Mouse (Mus musculus) embryonic facial prominence, embryonic 14.5 days (tissue): ENCODE data around the gene Mogs. TPM values are rescaled to one million over a fixed set of nuclear protein-coding genes. Genes with fewer than 3 reads are reported as not detected.
A peak's percentile ranks its signal among the peaks of the same experiment; 100 is the strongest.

ENCODE experiments used
- ATAC-seq: fragments of 200-750 bp; cut with Nextera tagmentation; 2 replicates; pipeline ENCODE4 v1.8.0; 2017; ENCODE audit warnings: low read depth, moderate number of reproducible peaks, moderate TSS enrichment
- DNase-seq: peaks from one replicate; pipeline ENCODE4 v3.0.0-alpha.2; 2015; ENCODE audit warnings: low spot score
- H3K27ac ChIP-seq: fragments of 300-500 bp; sonication (generic); replicated peaks from 2 replicates; pipeline ENCODE4 v1.5.1; 2014; ENCODE audit warnings: low read depth, mild to moderate bottlenecking, low read length, moderate library complexity
- H3K27me3 ChIP-seq: fragments of 300-500 bp; sonication (generic); replicated peaks from 2 replicates; pipeline ENCODE4 v1.6.1; 2014; ENCODE audit warnings: low read length; ENCODE audit not compliant: control insufficient read depth, insufficient read depth
- H3K36me3 ChIP-seq: fragments of 300-500 bp; sonication (generic); 2 replicates; pipeline ENCODE4 v1.6.1; 2014; ENCODE audit warnings: low read length, mixed read lengths; ENCODE audit not compliant: control insufficient read depth, insufficient read depth
- H3K4me1 ChIP-seq: fragments of 300-500 bp; sonication (generic); 2 replicates; pipeline ENCODE4 v1.6.1; 2014; ENCODE audit warnings: antibody characterized with exemption, low read length; ENCODE audit not compliant: control insufficient read depth, insufficient read depth
- H3K4me2 ChIP-seq: fragments of 300-500 bp; sonication (generic); 2 replicates; pipeline ENCODE4 v1.6.1; 2014; ENCODE audit warnings: low read depth, mild to moderate bottlenecking, low read length, moderate library complexity, mixed read lengths
- H3K4me3 ChIP-seq: fragments of 300-500 bp; sonication (generic); 2 replicates; pipeline ENCODE4 v1.5.1; 2014; ENCODE audit warnings: low read depth, mild to moderate bottlenecking, low read length
- H3K9ac ChIP-seq: fragments of 300-500 bp; sonication (generic); 2 replicates; pipeline ENCODE4 v1.6.1; 2014; ENCODE audit warnings: low read depth, mild to moderate bottlenecking, low read length, moderate library complexity, mixed read lengths
- H3K9me3 ChIP-seq: fragments of 300-500 bp; sonication (generic); 2 replicates; pipeline ENCODE4 v1.6.1; 2016; ENCODE audit warnings: low read length; ENCODE audit not compliant: control insufficient read depth
- WGBS: fragments of 180-500 bp; shearing (Covaris S2); extraction: QIAGEN DNeasy Blood & Tissue Kit; methylation state at CpG from one replicate; pipeline ENCODE4 v1.1.7; 2014; 5-methylcytosine and 5-hydroxymethylcytosine counted together
- microRNA counts: library from miRNA; unstranded; fragments of <30 nt; microRNA quantifications from one replicate; lab custom pipeline; 2017
- microRNA-seq: library from miRNA; unstranded; fragments of <30 nt; microRNA quantifications from one replicate; pipeline ENCODE4, GENCODE M21; 2016; ENCODE audit warnings: borderline number of aligned reads
- polyA plus RNA-seq: library from polyadenylated mRNA; unstranded; fragments of >200 nt; fragmentation: Nextera tagmentation; extraction: Ambion mirVana; gene quantifications from 2 replicates; pipeline ENCODE4 v1.2.1, GENCODE M21; 2014

Gene Mogs
- polyA plus RNA-seq, 1 experiment from 2014 or later, result 49.3 TPM

GRCm38 (mm10) chr6:83161442-83161841, 46.1 kb downstream of the Mogs start:
- peak overlapping the region; percentile 85 for H3K4me2 ChIP-seq
- no peaks in the 10 kb centered on the region for H3K9me3 ChIP-seq
- H3K4me1 ChIP-seq, result peaks cover 17% of the 10 kb centered on the region
- H3K4me3 ChIP-seq, result peak overlapping the region; percentile 45
- H3K27ac ChIP-seq, result no peak overlapping the region
- peaks cover 27% of the 10 kb centered on the region for H3K27me3 ChIP-seq
- 9% methylated on average over 19 of the region's 19 CpGs for WGBS
- DNase-seq (no peak), ATAC-seq (no peak)
- H3K36me3 ChIP-seq, result no peaks in the 10 kb centered on the region
- peak overlapping the region; percentile 61 for H3K9ac ChIP-seq

- H3K27ac ChIP-seq, result no peak overlapping the region
- DNase-seq (no peak), ATAC-seq (no peak)
- H3K4me2 ChIP-seq, result peak overlapping the region; percentile 85
- peaks cover 23% of the 10 kb centered on the region for H3K4me1 ChIP-seq
- no peaks in the 10 kb centered on the region for H3K36me3 ChIP-seq
- H3K27me3 ChIP-seq, result peaks cover 27% of the 10 kb centered on the region
- no peaks in the 10 kb centered on the region for H3K9me3 ChIP-seq
- H3K4me3 ChIP-seq, result peak overlapping the region; percentile 45
- H3K9ac ChIP-seq, result peak overlapping the region; percentile 61
- under 1% methylated on average over 35 of the region's 49 CpGs for WGBS
Measured at GRCm38 (mm10) chr6:83161921-83162641, 46.8 kb downstream of the Mogs start.

GRCm38 (mm10) chr6:83162701-83163100, 47.4 kb downstream of the Mogs start:
- H3K36me3 ChIP-seq, result no peaks in the 10 kb centered on the region
- H3K27ac ChIP-seq, result no peak overlapping the region
- peak overlapping the region; percentile 61 for H3K9ac ChIP-seq
- peaks cover 24% of the 10 kb centered on the region for H3K4me1 ChIP-seq
- DNase-seq (peak; percentile 65), ATAC-seq (no peak)
- H3K9me3 ChIP-seq, result no peaks in the 10 kb centered on the region
- H3K27me3 ChIP-seq, result peaks cover 27% of the 10 kb centered on the region
- peak overlapping the region; percentile 85 for H3K4me2 ChIP-seq
- peak overlapping the region; percentile 45 for H3K4me3 ChIP-seq
- WGBS, result under 1% methylated on average over 8 of the region's 8 CpGs

- Histone ChIP-seq H3K27me3 (peaks cover 26% of the 10 kb centered on the region), H3K9ac (peak overlapping the region; percentile 87), H3K27ac (peak overlapping the region; percentile 71; the same call in 1 of the 2 replicates), H3K4me2 (peak overlapping the region; percentile 82), H3K36me3 (no peaks in the 10 kb centered on the region), H3K4me1 (peaks cover 24% of the 10 kb centered on the region), H3K9me3 (no peaks in the 10 kb centered on the region), H3K4me3 (peak overlapping the region; percentile 86)
- no peak for DNase-seq
- ATAC-seq, result peak; percentile 27; the same call in 1 of the 2 replicates
- WGBS, result 1% methylated on average over 6 of the region's 6 CpGs
Measured at GRCm38 (mm10) chr6:83165026-83165606, 49.8 kb downstream of the Mogs start.

GRCm38 (mm10) chr6:83165607-83166242, 50.4 kb downstream of the Mogs start, which contains the start of gene Dctn1:
Dctn1 (plus strand) TSS chr6:83165920.
- Histone ChIP-seq H3K36me3 (no peaks in the 10 kb centered on the region), H3K4me1 (peaks cover 24% of the 10 kb centered on the region), H3K4me3 (peak within 1 kb of the TSS; percentile 86), H3K9ac (peak within 1 kb of the TSS; percentile 87), H3K27me3 (peaks cover 20% of the 10 kb centered on the region), H3K4me2 (peak within 1 kb of the TSS; percentile 82), H3K27ac (peak within 1 kb of the TSS; percentile 84), H3K9me3 (no peaks in the 10 kb centered on the region)
- DNase-seq, result peak; percentile 96
- ATAC-seq, result peak; percentile 89
- WGBS, result 1% methylated on average over 37 of the region's 58 CpGs

- Histone ChIP-seq H3K4me2 (peak overlapping the region; percentile 82), H3K9me3 (no peaks in the 10 kb centered on the region), H3K27me3 (peaks cover 14% of the 10 kb centered on the region), H3K4me3 (peak overlapping the region; percentile 86), H3K36me3 (no peaks in the 10 kb centered on the region), H3K9ac (peak overlapping the region; percentile 87), H3K27ac (peak overlapping the region; percentile 84; the same call in 1 of the 2 replicates), H3K4me1 (peaks cover 24% of the 10 kb centered on the region)
- WGBS, result 2% methylated on average over 12 of the region's 12 CpGs
- ATAC-seq, result peak; percentile 10; the same call in 1 of the 2 replicates
- DNase-seq, result peak; percentile 38
Measured at GRCm38 (mm10) chr6:83166243-83166630, 50.9 kb downstream of the Mogs start.

MicroRNA genes within 50 kb of the gene (microRNA counts, 519-probe panel; counts per million panel counts)
- 1,561 counts per million, percentile 7 among the panel's probes with 10 or more counts for microRNA mmu-miR-3470a+mmu-miR-3470b (lab: Ali Mortazavi, UCI)

Small RNAs within 50 kb of the gene (microRNA-seq; reads per million reads assigned to microRNA genes)
- not detected for gene Mir3470a

Other genes starting within 250 kb of the Mogs start
- 2.1 and 3.5 TPM in 2 replicates for gene Sema4f, start 175.7 kb upstream of the Mogs start, polyA plus RNA-seq
- 0.28 and 0.65 TPM in 2 replicates for gene M1ap, start 168.6 kb upstream of the Mogs start, polyA plus RNA-seq
- gene Dok1, start 82.0 kb upstream of the Mogs start, polyA plus RNA-seq, result 6.7 and 8.7 TPM in 2 replicates
- 19.7 and 21.4 TPM in 2 replicates for gene Loxl3, start 81.3 kb upstream of the Mogs start, polyA plus RNA-seq
- gene Aup1, start 61.0 kb upstream of the Mogs start, polyA plus RNA-seq, result 118 and 121 TPM in 2 replicates
- gene Htra2, start 60.2 kb upstream of the Mogs start, polyA plus RNA-seq, result 43.0 and 46.3 TPM in 2 replicates
- gene Dqx1, start 57.7 kb upstream of the Mogs start, polyA plus RNA-seq, result 0.65 and 0.67 TPM in 2 replicates
- 2.9 and 3.4 TPM in 2 replicates for gene Tlx2, start 45.2 kb upstream of the Mogs start, polyA plus RNA-seq
- 22.6 and 25.8 TPM in 2 replicates for gene Pcgf1, start 37.6 kb upstream of the Mogs start, polyA plus RNA-seq
- gene Lbx2, start 29.1 kb upstream of the Mogs start, polyA plus RNA-seq, result 0.71 and 0.87 TPM in 2 replicates
- gene Ccdc142, start 13.9 kb upstream of the Mogs start, polyA plus RNA-seq, result 1.3 and 3.4 TPM in 2 replicates
- gene Gm42688, start 13.9 kb upstream of the Mogs start, polyA plus RNA-seq, result 2.1 TPM in 2 replicates
- gene Mrpl53, start 6.5 kb upstream of the Mogs start, polyA plus RNA-seq, result 136 and 145 TPM in 2 replicates
- 61.8 and 82.1 TPM in 2 replicates for gene Wbp1, start 6.1 kb downstream of the Mogs start, polyA plus RNA-seq
- 13.6 and 14.1 TPM in 2 replicates for gene Ino80b, start 9.9 kb downstream of the Mogs start, polyA plus RNA-seq
- 25.8 and 30.4 TPM in 2 replicates for gene Rtkn, start 20.0 kb downstream of the Mogs start, polyA plus RNA-seq
- gene Wdr54, start 40.9 kb downstream of the Mogs start, polyA plus RNA-seq, result 5.8 and 7.0 TPM in 2 replicates
- 3.1 and 6.3 TPM in 2 replicates for gene 1700003E16Rik, start 40.9 kb downstream of the Mogs start, polyA plus RNA-seq
- 84.5 and 101 TPM in 2 replicates for gene Dctn1, start 50.4 kb downstream of the Mogs start, polyA plus RNA-seq
- 0.47 and 0.57 TPM in 2 replicates for gene Slc4a5, start 104.3 kb downstream of the Mogs start, polyA plus RNA-seq
- gene Mthfd2, start 210.4 kb downstream of the Mogs start, polyA plus RNA-seq, result 34.6 and 40.8 TPM in 2 replicates
- 80.3 and 80.7 TPM in 2 replicates for gene Mob1a, start 210.5 kb downstream of the Mogs start, polyA plus RNA-seq
- gene Bola3, start 233.7 kb downstream of the Mogs start, polyA plus RNA-seq, result 135 and 154 TPM in 2 replicates